12 mouse cellular contexts compared by ENCODE assay signal in genomic region chr2:128388883-128389470, GRCm38 (mm10).
DNase-seq lines count a peak whose midpoint lies in the region; ATAC-seq and TF ChIP-seq lines count a peak whose summit lies in the region.
"Had no signal": no experiment of that assay in that cellular context is flagged by ENCODE, and none has a peak within 500 bp of the region (broad histone marks: within the 10 kb centered on the region; RNA-seq: fewer than 3 reads in every experiment).

No protein-coding gene starts in this region.

- H3K9ac ChIP-seq in hindbrain, postnatal 0 days (replicated peaks; ENCODE audit: low read length): no peak overlapping the region
- H3K9ac ChIP-seq in hindbrain, embryonic 12.5 days: no peak overlapping the region
- H3K9ac ChIP-seq in lung, embryonic 15.5 days: no peak overlapping the region
- H3K9ac ChIP-seq: limb, embryonic 12.5 days; neural tube, embryonic 15.5 days had no signal

- no peak for TF ChIP-seq CTCF in hindbrain, postnatal 0 days (IDR thresholded peaks at IDR 0.05; ENCODE audit: low read depth)
- no peak for TF ChIP-seq CTCF in bone marrow macrophage, adult 2 months (IDR thresholded peaks at IDR 0.05; ENCODE audit: low read depth, low read length)

- no peaks in the 10 kb centered on the region for H3K4me1 ChIP-seq in hindbrain, postnatal 0 days (ENCODE audit: insufficient read depth, low read length)
- H3K4me1 ChIP-seq in hindbrain, embryonic 12.5 days: peaks cover 30% of the 10 kb centered on the region
- H3K4me1 ChIP-seq in lung, embryonic 15.5 days: peaks cover 36% of the 10 kb centered on the region
- peaks cover 59% of the 10 kb centered on the region for H3K4me1 ChIP-seq in bone marrow macrophage, adult 2 months (ENCODE audit: control insufficient read depth, insufficient read depth, low read length)

- H3K36me3 ChIP-seq in hindbrain, postnatal 0 days (ENCODE audit: insufficient read depth, low read length): no peaks in the 10 kb centered on the region
- H3K36me3 ChIP-seq in hindbrain, embryonic 12.5 days: no peaks in the 10 kb centered on the region
- H3K36me3 ChIP-seq in lung, embryonic 15.5 days: no peaks in the 10 kb centered on the region
- H3K36me3 ChIP-seq: forebrain, embryonic 10.5 days; limb, embryonic 12.5 days; neural tube, embryonic 15.5 days had no signal

- ATAC-seq in hindbrain, postnatal 0 days: no peak
- no peak for ATAC-seq in hindbrain, embryonic 12.5 days (ENCODE audit: low FRiP score)
- ATAC-seq in lung, embryonic 15.5 days (ENCODE audit: borderline replicate concordance, extremely low read depth, low FRiP score, low TSS enrichment): peak; percentile 54; the same call in 1 of the 2 replicates

- DNase-seq in hindbrain, postnatal 0 days (ENCODE audit: low spot score): peak; percentile 52
- no peak for DNase-seq in lung, postnatal 25 days (ENCODE audit: low spot score)
- DNase-seq in 416B (ENCODE audit: low read depth): peak; percentile 63
- no peak for DNase-seq in frontal cortex, postnatal 36 days (ENCODE audit: low spot score in 2 of 2)
- DNase-seq in thymus, postnatal 10 days (ENCODE audit: low spot score in 2 of 2): no peak
- DNase-seq: cerebellum, adult 2 months had no signal

- H3K27ac ChIP-seq in hindbrain, postnatal 0 days: no peak overlapping the region
- H3K27ac ChIP-seq in hindbrain, embryonic 12.5 days: no peak overlapping the region
- H3K27ac ChIP-seq in lung, embryonic 15.5 days: 0 out of 2 replicates have a peak overlapping the region, but pooled peaks have one; percentile 1
- H3K27ac ChIP-seq in bone marrow macrophage, adult 2 months (ENCODE audit: insufficient read depth, low read depth, low read length): peak overlapping the region; percentile 30
- H3K27ac ChIP-seq: forebrain, embryonic 10.5 days; limb, embryonic 12.5 days; neural tube, embryonic 15.5 days had no signal

- 12% methylated on average over 7 of the region's 7 CpGs for WGBS in hindbrain, postnatal 0 days
- 29% methylated on average over 7 of the region's 7 CpGs for WGBS in hindbrain, embryonic 12.5 days
- 19% methylated on average over 7 of the region's 7 CpGs for WGBS in lung, embryonic 15.5 days

- H3K9me3 ChIP-seq in hindbrain, postnatal 0 days (ENCODE audit: low read length): no peaks in the 10 kb centered on the region
- no peaks in the 10 kb centered on the region for H3K9me3 ChIP-seq in hindbrain, embryonic 12.5 days (replicated peaks)
- H3K9me3 ChIP-seq in lung, embryonic 15.5 days: no peaks in the 10 kb centered on the region
- H3K9me3 ChIP-seq: forebrain, embryonic 10.5 days; limb, embryonic 12.5 days; neural tube, embryonic 15.5 days had no signal

- no peak overlapping the region for H3K4me2 ChIP-seq in hindbrain, postnatal 0 days (ENCODE audit: low read depth, low read length)
- H3K4me2 ChIP-seq in hindbrain, embryonic 12.5 days (replicated peaks): no peak overlapping the region
- H3K4me2 ChIP-seq in lung, embryonic 15.5 days: no peak overlapping the region
- H3K4me2 ChIP-seq: limb, embryonic 12.5 days; neural tube, embryonic 15.5 days had no signal

- no peak for TF ChIP-seq POLR2A in bone marrow macrophage, adult 2 months (IDR thresholded peaks at IDR 0.05; ENCODE audit: borderline replicate concordance, low read depth, low read length)

- H3K4me3 ChIP-seq in hindbrain, postnatal 0 days (ENCODE audit: low read length): no peak overlapping the region
- H3K4me3 ChIP-seq in hindbrain, embryonic 12.5 days: no peak overlapping the region
- H3K4me3 ChIP-seq in lung, embryonic 15.5 days: no peak overlapping the region
- H3K4me3 ChIP-seq in bone marrow macrophage, adult 2 months (ENCODE audit: insufficient read depth, low read length): no peak overlapping the region
- H3K4me3 ChIP-seq: forebrain, embryonic 10.5 days; limb, embryonic 12.5 days; neural tube, embryonic 15.5 days had no signal

- no peaks in the 10 kb centered on the region for H3K27me3 ChIP-seq in hindbrain, postnatal 0 days (ENCODE audit: insufficient read depth, low read length)
- H3K27me3 ChIP-seq in hindbrain, embryonic 12.5 days: peaks cover 6% of the 10 kb centered on the region; the same call in 1 of the 2 replicates
- no peaks in the 10 kb centered on the region for H3K27me3 ChIP-seq in lung, embryonic 15.5 days
- H3K27me3 ChIP-seq: limb, embryonic 12.5 days had no signal

Comparison
In these comparisons a context has a peak if more than half of its experiments do, and no peak if none do; other contexts are left out.
1. DNase-seq: peak in hindbrain, postnatal 0 days (single experiment) and 416B (single experiment); none in lung, postnatal 25 days (single experiment), frontal cortex, postnatal 36 days (0 of 2) and thymus, postnatal 10 days (0 of 2).
2. H3K27ac ChIP-seq: peak in lung, embryonic 15.5 days (single experiment) and bone marrow macrophage, adult 2 months (single experiment); none in hindbrain, postnatal 0 days (single experiment) and hindbrain, embryonic 12.5 days (single experiment).